Mouse (Mus musculus) megakaryocyte, embryonic 14.5 days (primary cell): ENCODE data around the gene Eva1b.

Experiments
- FLI1 ChIP-seq: IDR thresholded peaks from 2 replicates; pipeline ENCODE4 v1.6.1; 2012; ENCODE audit warnings: low read length, inconsistent platforms, mixed read lengths
- GATA1 ChIP-seq: IDR thresholded peaks from 3 replicates; pipeline ENCODE4 v1.6.1; 2012; ENCODE audit warnings: mixed read lengths, low read length, inconsistent platforms, borderline replicate concordance

DNA sequence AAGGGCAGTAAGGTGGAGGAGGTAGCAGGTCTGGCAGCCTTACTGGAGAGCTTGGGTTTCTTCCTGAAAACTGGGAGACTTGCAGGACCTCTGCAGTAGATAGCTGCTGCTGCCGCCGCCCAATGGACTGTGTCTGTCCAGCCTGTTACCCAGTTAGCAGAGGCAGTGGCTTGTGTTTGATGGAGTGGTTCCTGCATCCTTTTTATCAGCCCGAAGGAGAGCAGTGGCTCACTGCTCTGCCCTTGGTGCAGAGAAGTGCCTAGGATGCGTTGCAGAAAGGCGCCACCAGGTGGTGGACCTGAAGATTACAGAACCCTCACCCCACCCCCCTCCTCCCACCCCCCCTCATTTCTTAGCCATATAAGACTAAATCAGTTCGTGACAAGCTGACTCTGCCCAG, 33.6 kb upstream of the Eva1b start:
- TF ChIP-seq GATA1: no peak
- TF ChIP-seq FLI1: no peak
